Mouse (Mus musculus): ENCODE data around the gene Lsm2. TPM values are rescaled to one million over a fixed set of nuclear protein-coding genes. Genes with fewer than 3 reads are reported as not detected.
A peak's percentile ranks its signal among the peaks of the same experiment; 100 is the strongest.

Lsm2 gene
- polyA plus RNA-seq, 1 experiment from 2014 or later: 110 TPM

DNA sequence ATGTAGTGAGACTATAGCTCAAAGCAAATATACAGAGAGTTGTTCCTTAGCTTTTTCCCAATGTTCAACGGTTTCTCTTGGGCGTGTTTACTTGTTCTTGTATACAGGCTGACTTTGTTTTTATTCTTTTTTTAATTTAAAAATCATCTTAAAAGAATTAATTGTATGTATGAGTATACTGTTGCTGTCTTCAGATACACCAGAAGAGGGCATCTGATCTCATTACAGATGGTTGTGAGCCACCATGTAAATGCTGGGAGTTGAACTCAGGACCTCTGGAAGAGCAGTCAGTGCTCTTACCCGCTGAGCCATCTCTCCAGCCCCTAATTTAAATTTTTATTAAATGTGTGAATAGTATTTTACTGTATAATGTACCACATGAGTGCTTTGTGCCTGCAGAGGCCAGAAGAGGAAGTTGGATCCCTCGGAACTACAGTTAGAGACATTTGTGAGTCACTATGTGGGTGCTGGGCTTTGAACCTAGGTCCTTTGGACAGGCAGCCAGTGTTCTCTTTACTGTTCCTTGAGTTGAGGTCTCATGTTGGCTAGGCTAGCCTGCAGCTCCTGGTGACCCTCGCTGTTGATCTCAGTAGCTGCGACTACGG, 25.8 kb downstream of the Lsm2 start:
- DNase-seq (no peak), ATAC-seq (ENCODE audit: low FRiP score, low TSS enrichment) (no peak)
- Histone ChIP-seq H3K36me3 (ENCODE audit: control insufficient read depth, insufficient read depth, low read length) (peaks cover 70% of the 10 kb centered on the region), H3K9ac (replicated peaks; ENCODE audit: low read length) (no peak overlapping the region), H3K4me3 (replicated peaks; ENCODE audit: low read depth, low read length) (no peak overlapping the region), H3K27me3 (ENCODE audit: control insufficient read depth, insufficient read depth, low read length) (no peaks in the 10 kb centered on the region), H3K4me2 (ENCODE audit: low read length) (no peak overlapping the region), H3K9me3 (ENCODE audit: control insufficient read depth, low read length) (no peaks in the 10 kb centered on the region), H3K27ac (replicated peaks; ENCODE audit: low read depth, low read length) (no peak overlapping the region), H3K4me1 (ENCODE audit: control insufficient read depth, insufficient read depth, low read length) (peaks cover 3% of the 10 kb centered on the region)
- WGBS: 96% methylated on average over 7 of the region's 7 CpGs

DNA sequence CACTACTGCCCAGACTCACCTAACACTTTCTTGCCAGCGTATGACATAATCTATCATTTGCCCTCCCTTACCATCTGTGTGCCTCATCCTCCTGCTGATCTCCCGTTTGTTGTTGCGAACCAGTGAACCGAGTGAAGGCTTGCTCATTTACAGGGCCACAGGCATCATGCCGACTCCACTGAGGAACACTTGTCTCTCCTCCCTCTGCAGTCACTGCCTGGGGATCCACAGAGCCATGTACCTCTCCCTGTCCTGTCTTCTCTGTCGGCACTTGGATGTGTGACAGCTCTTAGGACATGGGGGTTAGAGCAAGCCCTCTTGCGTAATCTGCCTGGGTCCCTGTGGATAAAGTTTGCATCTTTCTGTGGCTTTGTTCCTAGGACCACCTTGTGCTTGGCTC, 27.9 kb downstream of the Lsm2 start:
- 86% methylated on average over 7 of the region's 7 CpGs for WGBS
- no peaks in the 10 kb centered on the region for H3K4me1 ChIP-seq (ENCODE audit: control insufficient read depth, insufficient read depth, low read length)
- H3K27me3 ChIP-seq (ENCODE audit: control insufficient read depth, insufficient read depth, low read length): no peaks in the 10 kb centered on the region
- DNase-seq: no peak
- no peak overlapping the region for H3K9ac ChIP-seq (replicated peaks; ENCODE audit: low read length)
- peaks cover 85% of the 10 kb centered on the region for H3K36me3 ChIP-seq (ENCODE audit: control insufficient read depth, insufficient read depth, low read length)
- H3K4me3 ChIP-seq (replicated peaks; ENCODE audit: low read depth, low read length): no peak overlapping the region
- no peak overlapping the region for H3K27ac ChIP-seq (replicated peaks; ENCODE audit: low read depth, low read length)
- ATAC-seq (ENCODE audit: low FRiP score, low TSS enrichment): no peak
- H3K9me3 ChIP-seq (ENCODE audit: control insufficient read depth, low read length): no peaks in the 10 kb centered on the region
- no peak overlapping the region for H3K4me2 ChIP-seq (ENCODE audit: low read length)

DNA sequence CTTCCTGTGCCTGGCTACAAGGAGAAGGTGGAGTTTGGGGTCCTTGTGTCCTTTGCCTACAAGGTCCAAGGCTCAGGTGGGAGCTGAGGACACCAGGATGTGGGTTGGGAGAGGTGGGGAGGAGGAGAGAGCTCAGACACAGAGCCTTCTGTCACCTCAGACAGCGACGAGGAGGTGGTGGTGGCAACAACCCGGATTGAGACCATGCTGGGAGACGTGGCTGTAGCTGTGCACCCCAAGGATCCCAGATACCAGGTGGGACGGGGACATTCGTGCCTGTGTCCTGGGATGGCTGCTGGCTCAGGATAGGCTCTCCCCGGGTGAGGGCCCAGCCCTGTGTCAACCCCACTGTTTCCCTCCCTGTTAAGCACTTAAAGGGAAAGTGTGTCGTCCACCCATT, 29.8 kb downstream of the Lsm2 start:
- WGBS: 91% methylated on average over 8 of the region's 8 CpGs
- Histone ChIP-seq H3K27me3 (ENCODE audit: control insufficient read depth, insufficient read depth, low read length) (no peaks in the 10 kb centered on the region), H3K36me3 (ENCODE audit: control insufficient read depth, insufficient read depth, low read length) (peaks cover 89% of the 10 kb centered on the region), H3K27ac (replicated peaks; ENCODE audit: low read depth, low read length) (no peak overlapping the region), H3K4me3 (replicated peaks; ENCODE audit: low read depth, low read length) (no peak overlapping the region), H3K4me1 (ENCODE audit: control insufficient read depth, insufficient read depth, low read length) (no peaks in the 10 kb centered on the region), H3K9me3 (ENCODE audit: control insufficient read depth, low read length) (no peaks in the 10 kb centered on the region), H3K4me2 (ENCODE audit: low read length) (no peak overlapping the region), H3K9ac (replicated peaks; ENCODE audit: low read length) (no peak overlapping the region)
- ATAC-seq (ENCODE audit: low FRiP score, low TSS enrichment) (no peak), DNase-seq (no peak)

DNA sequence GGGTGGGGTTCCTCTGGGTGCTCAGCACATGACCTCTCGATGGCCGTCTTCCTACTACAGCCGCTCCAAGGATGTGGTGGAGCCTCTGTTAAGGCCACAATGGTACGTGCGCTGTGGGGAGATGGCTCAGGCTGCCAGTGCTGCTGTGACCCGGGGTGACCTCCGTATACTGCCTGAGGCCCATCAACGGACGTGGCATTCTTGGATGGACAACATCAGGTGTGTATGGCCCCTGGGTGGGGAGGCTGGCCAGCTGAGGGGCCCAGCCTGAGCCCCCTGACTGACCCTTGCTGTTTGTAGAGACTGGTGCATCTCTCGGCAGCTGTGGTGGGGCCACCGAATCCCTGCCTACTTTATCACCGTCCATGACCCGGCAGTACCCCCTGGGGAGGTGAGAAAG, 30.8 kb downstream of the Lsm2 start:
- 93% methylated on average over 13 of the region's 13 CpGs for WGBS
- Histone ChIP-seq H3K4me1 (ENCODE audit: control insufficient read depth, insufficient read depth, low read length) (no peaks in the 10 kb centered on the region), H3K9ac (replicated peaks; ENCODE audit: low read length) (no peak overlapping the region), H3K4me2 (ENCODE audit: low read length) (no peak overlapping the region), H3K4me3 (replicated peaks; ENCODE audit: low read depth, low read length) (no peak overlapping the region), H3K27me3 (ENCODE audit: control insufficient read depth, insufficient read depth, low read length) (no peaks in the 10 kb centered on the region), H3K9me3 (ENCODE audit: control insufficient read depth, low read length) (no peaks in the 10 kb centered on the region), H3K27ac (replicated peaks; ENCODE audit: low read depth, low read length) (no peak overlapping the region), H3K36me3 (ENCODE audit: control insufficient read depth, insufficient read depth, low read length) (peaks cover 85% of the 10 kb centered on the region)
- DNase-seq (no peak), ATAC-seq (ENCODE audit: low FRiP score, low TSS enrichment) (no peak)

DNA sequence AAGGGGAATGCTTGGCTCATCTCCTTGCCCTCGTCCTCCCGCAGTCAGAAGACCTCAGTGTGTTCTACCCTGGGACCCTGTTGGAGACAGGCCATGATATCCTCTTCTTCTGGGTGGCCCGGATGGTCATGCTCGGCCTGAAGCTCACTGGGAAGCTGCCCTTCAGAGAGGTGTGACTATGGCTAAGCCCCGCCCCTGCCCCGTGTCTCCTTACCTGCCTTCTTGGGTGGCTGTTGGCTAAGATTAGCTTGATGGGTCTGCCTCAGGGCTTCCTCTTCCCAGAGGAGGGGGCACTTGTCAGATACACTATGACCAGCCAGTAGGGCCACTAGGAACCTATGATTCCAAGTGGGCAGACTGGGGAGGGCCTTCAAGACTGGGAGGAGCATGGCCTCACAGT, 31.6 kb downstream of the Lsm2 start:
- Histone ChIP-seq H3K27me3 (ENCODE audit: control insufficient read depth, insufficient read depth, low read length) (no peaks in the 10 kb centered on the region), H3K9me3 (ENCODE audit: control insufficient read depth, low read length) (no peaks in the 10 kb centered on the region), H3K4me2 (ENCODE audit: low read length) (no peak overlapping the region), H3K27ac (replicated peaks; ENCODE audit: low read depth, low read length) (no peak overlapping the region), H3K4me3 (replicated peaks; ENCODE audit: low read depth, low read length) (no peak overlapping the region), H3K9ac (replicated peaks; ENCODE audit: low read length) (no peak overlapping the region), H3K36me3 (ENCODE audit: control insufficient read depth, insufficient read depth, low read length) (peaks cover 78% of the 10 kb centered on the region), H3K4me1 (ENCODE audit: control insufficient read depth, insufficient read depth, low read length) (no peaks in the 10 kb centered on the region)
- DNase-seq (no peak), ATAC-seq (ENCODE audit: low FRiP score, low TSS enrichment) (no peak)
- 88% methylated on average over 6 of the region's 6 CpGs for whole genome bisulfite sequencing

DNA sequence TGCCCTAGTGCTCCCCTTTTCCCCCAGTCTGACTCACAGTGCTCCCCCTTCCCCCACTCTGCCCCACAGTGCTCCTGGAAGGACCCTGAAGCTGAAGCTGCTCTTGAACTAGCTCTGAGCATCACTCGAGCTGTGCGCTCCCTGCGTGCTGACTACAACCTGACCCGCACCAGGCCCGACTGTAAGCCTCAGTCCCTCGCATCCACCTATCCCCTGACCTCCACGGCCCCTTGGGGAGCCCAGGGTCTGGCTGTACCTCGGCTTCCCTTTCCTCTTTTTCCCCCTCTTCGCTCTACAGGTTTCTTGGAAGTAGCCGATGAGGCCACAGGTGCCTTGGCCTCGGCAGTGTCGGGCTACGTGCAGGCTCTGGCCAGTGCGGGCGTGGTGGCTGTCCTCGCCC, 33.6 kb downstream of the Lsm2 start:
- Histone ChIP-seq H3K27me3 (ENCODE audit: control insufficient read depth, insufficient read depth, low read length) (no peaks in the 10 kb centered on the region), H3K4me3 (replicated peaks; ENCODE audit: low read depth, low read length) (no peak overlapping the region), H3K4me2 (ENCODE audit: low read length) (no peak overlapping the region), H3K9me3 (ENCODE audit: control insufficient read depth, low read length) (no peaks in the 10 kb centered on the region), H3K9ac (replicated peaks; ENCODE audit: low read length) (no peak overlapping the region), H3K27ac (replicated peaks; ENCODE audit: low read depth, low read length) (no peak overlapping the region), H3K4me1 (ENCODE audit: control insufficient read depth, insufficient read depth, low read length) (no peaks in the 10 kb centered on the region), H3K36me3 (ENCODE audit: control insufficient read depth, insufficient read depth, low read length) (peaks cover 67% of the 10 kb centered on the region)
- ATAC-seq (ENCODE audit: low FRiP score, low TSS enrichment): no peak
- DNase-seq: no peak
- WGBS: 93% methylated on average over 16 of the region's 16 CpGs

DNA sequence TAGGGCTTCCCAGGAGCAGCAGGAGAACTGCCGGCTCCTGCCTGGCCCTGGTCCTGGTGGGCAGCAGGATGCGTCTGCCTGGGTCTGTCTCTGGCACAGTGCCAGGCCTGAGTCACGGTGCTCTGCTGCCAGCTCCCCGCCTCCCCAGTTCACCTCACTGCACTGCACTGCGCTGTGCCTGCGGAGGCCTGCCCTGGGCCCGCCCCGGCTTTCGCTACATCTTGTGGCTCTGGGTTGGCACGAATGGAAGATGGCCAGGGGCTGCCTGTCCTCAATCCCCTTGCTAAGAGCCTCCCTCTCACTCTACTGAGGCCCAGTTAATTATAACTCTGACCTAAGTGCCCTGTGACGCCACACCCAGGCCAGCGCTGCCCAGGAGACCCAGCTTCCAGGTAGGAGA, 34.7 kb downstream of the Lsm2 start, which contains the start of gene Vwa7:
Gene Vwa7, plus strand, starts transcription at position 204 of the 400 bp plus-strand sequence.
- H3K27me3 ChIP-seq (ENCODE audit: control insufficient read depth, insufficient read depth, low read length): no peaks in the 10 kb centered on the region
- no peak within 1 kb of the TSS for H3K27ac ChIP-seq (replicated peaks; ENCODE audit: low read depth, low read length)
- H3K4me3 ChIP-seq (replicated peaks; ENCODE audit: low read depth, low read length): no peak within 1 kb of the TSS
- no peaks in the 10 kb centered on the region for H3K9me3 ChIP-seq (ENCODE audit: control insufficient read depth, low read length)
- no peak within 1 kb of the TSS; the same call in 1 of the 2 replicates for H3K9ac ChIP-seq (replicated peaks; ENCODE audit: low read length)
- ATAC-seq (ENCODE audit: low FRiP score, low TSS enrichment): peak; percentile 31; the same call in 1 of the 2 replicates
- 63% methylated on average over 12 of the region's 12 CpGs for WGBS
- DNase-seq: peak; percentile 61
- H3K4me2 ChIP-seq (ENCODE audit: low read length): no peak within 1 kb of the TSS
- peaks cover under 1% of the 10 kb centered on the region; the same call in 1 of the 2 replicates for H3K4me1 ChIP-seq (ENCODE audit: control insufficient read depth, insufficient read depth, low read length)
- H3K36me3 ChIP-seq (ENCODE audit: control insufficient read depth, insufficient read depth, low read length): peaks cover 56% of the 10 kb centered on the region

DNA sequence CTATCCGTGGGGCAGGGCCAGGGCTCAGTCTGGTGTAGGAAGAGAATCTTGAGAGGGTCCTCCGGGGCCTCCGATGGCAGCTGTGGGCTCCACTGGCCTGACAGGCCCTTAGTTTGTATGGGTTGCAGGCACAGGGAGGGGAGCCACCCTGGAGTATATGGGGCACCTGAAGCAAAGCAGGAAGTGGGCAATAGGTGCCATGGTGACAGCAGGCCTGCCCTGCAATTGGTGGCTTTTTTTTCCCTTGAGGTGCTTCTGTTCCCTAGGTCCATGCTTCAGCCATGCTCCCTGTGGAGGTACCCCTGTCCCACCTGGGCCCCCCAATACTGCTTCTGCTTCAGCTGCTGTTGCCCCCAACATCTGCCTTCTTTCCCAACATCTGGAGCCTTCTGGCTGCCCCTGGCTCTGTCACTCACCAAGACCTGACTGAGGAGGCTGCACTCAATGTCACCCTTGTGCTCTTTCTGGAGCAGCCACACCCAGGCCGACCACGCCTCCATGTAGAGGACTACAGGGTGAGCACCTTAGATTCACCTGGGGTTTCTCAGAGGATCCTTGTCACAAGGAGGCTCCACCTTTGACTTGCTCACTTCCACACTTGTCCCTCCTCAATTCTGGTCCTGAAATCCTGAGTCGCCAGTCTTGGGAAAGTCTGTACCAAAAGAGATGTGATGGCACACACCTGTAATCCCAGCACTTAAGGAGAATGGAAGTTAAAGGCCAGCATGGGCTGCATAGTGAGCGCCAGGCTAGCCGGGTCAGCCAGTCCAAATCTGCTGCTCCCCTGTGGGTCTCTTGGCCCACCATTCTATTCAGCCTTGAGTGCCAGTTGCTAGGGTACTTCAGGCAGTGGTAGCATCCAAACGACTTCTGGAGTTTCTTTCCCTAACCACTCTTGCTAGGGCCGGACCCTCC, 35.4 kb downstream of the Lsm2 start:
- no peak overlapping the region for H3K27ac ChIP-seq (replicated peaks; ENCODE audit: low read depth, low read length)
- no peak overlapping the region; the same call in 1 of the 2 replicates for H3K9ac ChIP-seq (replicated peaks; ENCODE audit: low read length)
- no peaks in the 10 kb centered on the region for H3K27me3 ChIP-seq (ENCODE audit: control insufficient read depth, insufficient read depth, low read length)
- peaks cover 49% of the 10 kb centered on the region for H3K36me3 ChIP-seq (ENCODE audit: control insufficient read depth, insufficient read depth, low read length)
- peaks cover 3% of the 10 kb centered on the region; the same call in 1 of the 2 replicates for H3K4me1 ChIP-seq (ENCODE audit: control insufficient read depth, insufficient read depth, low read length)
- no peak overlapping the region for H3K4me3 ChIP-seq (replicated peaks; ENCODE audit: low read depth, low read length)
- WGBS: 82% methylated on average over 10 of the region's 10 CpGs
- DNase-seq (no peak), ATAC-seq (ENCODE audit: low FRiP score, low TSS enrichment) (no peak)
- H3K4me2 ChIP-seq (ENCODE audit: low read length): no peak overlapping the region
- no peaks in the 10 kb centered on the region for H3K9me3 ChIP-seq (ENCODE audit: control insufficient read depth, low read length)

DNA sequence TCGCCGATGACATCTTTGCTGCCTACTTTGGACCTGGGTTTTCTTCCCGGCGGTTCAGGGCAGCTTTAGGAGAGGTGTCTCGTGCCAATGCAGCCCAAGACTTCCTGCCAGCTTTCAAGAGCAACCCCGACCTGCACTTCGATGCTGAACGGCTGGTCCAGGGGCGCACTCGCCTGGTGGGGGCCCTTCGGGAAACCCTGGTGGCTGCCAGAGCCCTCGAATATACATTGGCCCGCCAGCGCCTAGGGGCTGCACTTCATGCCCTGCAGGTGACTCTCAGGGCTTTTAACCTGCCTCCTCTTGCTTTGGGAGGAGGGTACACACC, 36.0 kb downstream of the Lsm2 start:
- 77% methylated on average over 14 of the region's 14 CpGs for WGBS
- DNase-seq (no peak), ATAC-seq (ENCODE audit: low FRiP score, low TSS enrichment) (no peak)
- Histone ChIP-seq H3K36me3 (ENCODE audit: control insufficient read depth, insufficient read depth, low read length) (peaks cover 43% of the 10 kb centered on the region), H3K4me2 (ENCODE audit: low read length) (no peak overlapping the region), H3K9me3 (ENCODE audit: control insufficient read depth, low read length) (no peaks in the 10 kb centered on the region), H3K4me1 (ENCODE audit: control insufficient read depth, insufficient read depth, low read length) (peaks cover 3% of the 10 kb centered on the region; the same call in 1 of the 2 replicates), H3K4me3 (replicated peaks; ENCODE audit: low read depth, low read length) (no peak overlapping the region), H3K9ac (replicated peaks; ENCODE audit: low read length) (no peak overlapping the region), H3K27ac (replicated peaks; ENCODE audit: low read depth, low read length) (no peak overlapping the region), H3K27me3 (ENCODE audit: control insufficient read depth, insufficient read depth, low read length) (no peaks in the 10 kb centered on the region)

Data from midbrain, embryonic 14.5 days (tissue).